Mouse (Mus musculus): ENCODE measurements around the gene Slc28a1.
A peak's percentile ranks its signal among the peaks of the same experiment; 100 is the strongest.
"Not testable (repeated sequence)": the region's sequence is repeated elsewhere in the genome, so short reads cannot be mapped to it uniquely, and the experiment has no call there.

Slc28a1 gene

GRCm38 (mm10) chr7:81164411-81164810 is 49.8 kb downstream of the Slc28a1 start:
- DNase-seq (ENCODE audit: extremely low read depth, low read depth): no peak

DNA sequence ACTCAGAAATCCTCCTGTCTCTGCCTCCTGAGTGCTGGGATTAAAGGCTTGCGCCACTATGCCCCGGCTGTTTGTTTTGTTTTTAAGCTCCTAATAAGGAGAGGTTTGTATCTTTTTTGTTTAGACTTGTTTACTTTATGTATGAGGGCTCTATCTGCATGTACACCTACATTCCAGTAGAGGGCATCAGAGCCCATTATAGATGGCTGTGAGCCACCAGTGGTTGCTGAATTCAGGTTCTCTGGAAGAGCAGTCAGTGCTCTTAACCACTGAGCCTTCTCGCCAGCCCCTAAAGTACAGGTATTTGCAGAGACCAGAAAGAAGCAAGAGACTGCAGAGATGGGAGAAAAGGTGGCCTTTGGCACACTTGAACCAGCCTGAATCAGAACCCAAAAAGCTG is 52.5 kb downstream of the Slc28a1 start:
- DNase-seq (ENCODE audit: extremely low read depth, low read depth): peak; percentile 28

DNA sequence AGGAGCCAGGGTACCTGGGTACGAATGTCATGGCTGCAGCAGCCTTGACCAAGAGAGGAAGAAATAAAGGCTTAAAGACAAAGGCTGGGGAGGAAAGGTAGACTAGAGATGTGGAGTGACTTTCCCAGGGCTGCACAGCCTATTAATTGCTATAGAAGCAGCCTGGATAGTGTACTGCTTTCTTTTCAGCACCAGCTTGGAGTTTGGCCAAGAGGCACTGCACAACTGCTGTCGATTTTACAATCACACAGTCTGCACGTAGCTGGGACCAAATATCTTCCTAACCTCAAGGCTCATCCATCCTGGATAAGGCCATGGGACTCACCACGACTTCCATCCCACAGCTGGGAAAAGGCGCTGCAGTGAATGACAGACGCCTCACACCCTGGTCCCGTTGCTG is 54.8 kb downstream of the Slc28a1 start:
- no peak for DNase-seq (ENCODE audit: extremely low read depth, low read depth)

GRCm38 (mm10) chr7:81173931-81174330 is 59.3 kb downstream of the Slc28a1 start:
- DNase-seq (ENCODE audit: extremely low read depth, low read depth): no peak

DNA sequence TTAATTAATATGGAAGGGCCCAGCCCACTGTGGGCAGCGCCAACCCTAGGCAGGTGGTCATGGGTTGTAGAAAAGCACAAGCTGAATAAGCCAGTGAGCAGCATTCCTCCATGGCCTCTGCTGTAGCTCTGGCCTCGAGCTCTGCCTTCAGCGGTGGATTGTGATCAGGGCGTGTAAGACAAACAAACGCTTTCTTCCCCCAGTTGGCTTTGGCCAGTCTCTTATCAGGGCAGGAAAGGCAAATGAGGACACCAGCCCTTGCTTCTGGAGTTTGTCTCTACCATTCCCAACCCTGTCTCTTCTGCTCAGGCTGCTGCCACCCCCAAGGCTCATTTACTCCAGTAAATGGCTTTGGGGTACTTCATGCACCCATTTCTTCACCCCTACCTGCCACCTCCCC is 60.1 kb downstream of the Slc28a1 start:
- DNase-seq (ENCODE audit: extremely low read depth, low read depth): no peak

DNA sequence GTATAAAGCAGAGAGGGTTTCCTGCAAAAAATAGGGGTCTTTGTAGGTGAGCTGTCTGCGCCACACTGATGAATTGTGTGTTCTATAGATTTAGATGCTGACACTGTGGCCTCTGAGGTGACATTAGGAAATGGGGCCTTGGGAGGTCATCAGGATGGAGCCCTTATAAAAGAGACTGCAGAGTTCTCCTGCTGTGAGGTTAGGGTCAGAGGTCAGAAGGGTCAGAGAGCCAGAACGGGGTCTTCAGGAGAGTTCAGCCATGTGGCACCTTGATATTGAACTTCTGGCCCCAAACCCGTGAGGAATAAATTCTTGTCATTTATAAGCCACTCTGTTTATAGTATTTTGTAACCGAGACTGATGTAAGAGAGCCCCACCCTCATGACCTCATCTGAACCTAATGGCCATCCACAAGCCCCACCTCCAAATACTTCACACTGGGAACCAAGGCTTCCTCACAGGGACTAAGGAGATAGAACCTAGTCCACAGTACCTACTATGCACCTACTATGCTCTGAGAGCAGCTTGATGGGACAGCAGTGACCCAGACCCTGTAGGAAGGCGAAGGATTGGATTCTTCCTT is 61.7 kb downstream of the Slc28a1 start:
- DNase-seq (ENCODE audit: extremely low read depth, low read depth): no peak

DNA sequence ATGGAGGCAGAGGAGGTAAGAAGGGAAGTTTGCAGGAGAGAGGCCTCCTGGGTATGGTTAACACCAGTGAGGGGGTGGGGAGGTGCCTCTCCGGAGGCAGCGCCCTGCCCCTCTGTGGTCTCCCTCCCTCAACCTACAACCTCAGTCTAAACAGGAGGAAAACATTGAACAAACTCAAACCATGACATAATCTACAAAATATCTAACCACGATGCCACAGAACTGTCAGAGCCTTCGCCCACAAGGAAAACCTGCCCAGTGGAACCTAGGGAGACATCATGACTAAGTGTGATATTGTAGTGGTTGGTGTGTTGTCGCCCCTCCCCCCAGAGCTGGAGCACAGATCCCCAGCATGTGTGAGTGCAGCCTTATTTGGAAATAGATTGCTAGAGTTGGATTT is 64.9 kb downstream of the Slc28a1 start:
- DNase-seq (ENCODE audit: extremely low read depth, low read depth): no peak

DNA sequence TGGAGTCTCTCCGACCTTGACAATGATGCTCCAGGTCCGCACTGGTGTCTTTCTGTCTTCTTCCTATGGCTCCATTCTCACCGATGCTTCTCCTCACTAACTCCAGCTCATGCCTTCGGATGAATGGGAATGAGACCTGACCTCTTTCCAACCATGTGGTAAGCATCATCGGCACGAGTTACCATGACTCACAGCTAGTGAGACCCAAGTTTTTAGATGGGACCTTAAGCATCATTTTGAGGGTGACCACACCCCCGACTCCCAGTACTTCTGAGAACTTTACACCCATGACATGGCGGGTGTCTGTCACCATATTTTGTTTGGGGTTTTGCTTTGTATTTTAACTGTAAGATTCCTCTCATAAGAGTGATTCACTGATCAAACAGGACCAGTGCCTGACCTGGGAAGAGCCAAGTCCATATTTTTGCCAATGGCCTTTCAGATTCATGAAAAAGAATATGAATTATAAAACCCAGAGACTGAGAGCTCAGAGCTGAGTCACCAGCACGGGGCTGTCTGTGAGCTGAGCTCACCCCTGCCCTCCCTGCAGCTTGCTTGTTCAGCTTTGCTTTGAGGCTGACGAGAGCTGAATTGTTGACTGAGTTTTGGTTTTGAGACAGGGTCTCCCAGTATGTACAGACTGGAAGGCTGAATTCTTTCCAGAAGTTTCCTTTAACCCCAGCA is 68.0 kb downstream of the Slc28a1 start:
- no peak for DNase-seq (ENCODE audit: extremely low read depth, low read depth)

GRCm38 (mm10) chr7:81183181-81183580 is 68.6 kb downstream of the Slc28a1 start:
- no peak for DNase-seq (ENCODE audit: extremely low read depth, low read depth)

GRCm38 (mm10) chr7:81184136-81184535 is 69.5 kb downstream of the Slc28a1 start:
- DNase-seq (ENCODE audit: extremely low read depth, low read depth): no peak

GRCm38 (mm10) chr7:81184651-81185050 is 70.1 kb downstream of the Slc28a1 start:
- no peak for DNase-seq (ENCODE audit: extremely low read depth, low read depth)

GRCm38 (mm10) chr7:81186036-81186435 is 71.4 kb downstream of the Slc28a1 start:
- not testable (repeated sequence) for DNase-seq (ENCODE audit: extremely low read depth, low read depth)

GRCm38 (mm10) chr7:81189180-81189579 is 74.6 kb downstream of the Slc28a1 start:
- no peak for DNase-seq (ENCODE audit: extremely low read depth, low read depth)

- peak; percentile 18 for DNase-seq (ENCODE audit: extremely low read depth, low read depth)
These were observed 80.9 kb downstream of the Slc28a1 start for GRCm38 (mm10) chr7:81195509-81195908.

- DNase-seq (ENCODE audit: extremely low read depth, low read depth): no peak
These were observed 82.2 kb downstream of the Slc28a1 start for GRCm38 (mm10) chr7:81196796-81197195.

- DNase-seq (ENCODE audit: extremely low read depth, low read depth): no peak
These were observed 83.9 kb downstream of the Slc28a1 start for GRCm38 (mm10) chr7:81198538-81198937.

- DNase-seq (ENCODE audit: extremely low read depth, low read depth): no peak
These were observed 84.5 kb downstream of the Slc28a1 start for GRCm38 (mm10) chr7:81199109-81199508.

DNA sequence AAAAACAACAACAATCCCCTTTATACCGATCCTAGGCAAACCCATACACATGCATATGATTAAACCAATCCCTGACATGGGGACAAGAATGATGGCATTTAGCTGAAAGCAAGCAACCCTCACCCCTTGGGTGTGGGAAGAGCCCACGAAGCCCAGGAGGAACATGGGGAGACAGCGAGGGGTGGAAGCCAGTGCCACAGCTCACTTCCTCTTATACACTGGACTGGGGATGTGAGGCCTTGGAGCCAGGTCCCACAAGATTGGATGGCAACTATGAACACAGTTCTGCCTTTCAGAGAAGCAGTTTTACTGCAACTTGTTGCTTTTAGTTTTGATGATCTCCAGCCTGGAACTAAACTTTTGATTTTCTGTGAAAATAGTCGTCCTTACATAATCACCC is 85.2 kb downstream of the Slc28a1 start:
- no peak for DNase-seq (ENCODE audit: extremely low read depth, low read depth)

- no peak for DNase-seq (ENCODE audit: extremely low read depth, low read depth)
These were observed 87.8 kb downstream of the Slc28a1 start for GRCm38 (mm10) chr7:81202389-81202788.

DNA sequence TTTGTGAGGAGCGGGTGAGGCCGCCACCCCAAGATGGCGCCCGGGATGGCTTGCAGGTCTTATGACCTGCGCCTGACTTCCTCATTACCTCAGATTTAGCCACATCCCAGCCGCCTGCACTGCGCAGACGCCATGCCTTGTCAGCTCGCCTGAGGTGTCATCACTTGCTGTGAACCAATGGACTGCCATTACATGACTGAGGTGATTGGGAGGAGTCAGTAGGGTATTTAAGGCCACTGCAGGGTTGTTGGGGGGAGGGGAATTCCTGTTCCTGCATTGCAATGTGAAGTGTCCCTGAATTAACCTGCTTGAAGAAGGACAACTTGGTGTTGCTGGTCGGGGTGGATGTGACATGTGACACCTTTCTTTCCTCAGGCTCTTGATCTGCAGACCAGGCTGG is 89.0 kb downstream of the Slc28a1 start:
- not testable (repeated sequence) for DNase-seq (ENCODE audit: extremely low read depth, low read depth)

DNA sequence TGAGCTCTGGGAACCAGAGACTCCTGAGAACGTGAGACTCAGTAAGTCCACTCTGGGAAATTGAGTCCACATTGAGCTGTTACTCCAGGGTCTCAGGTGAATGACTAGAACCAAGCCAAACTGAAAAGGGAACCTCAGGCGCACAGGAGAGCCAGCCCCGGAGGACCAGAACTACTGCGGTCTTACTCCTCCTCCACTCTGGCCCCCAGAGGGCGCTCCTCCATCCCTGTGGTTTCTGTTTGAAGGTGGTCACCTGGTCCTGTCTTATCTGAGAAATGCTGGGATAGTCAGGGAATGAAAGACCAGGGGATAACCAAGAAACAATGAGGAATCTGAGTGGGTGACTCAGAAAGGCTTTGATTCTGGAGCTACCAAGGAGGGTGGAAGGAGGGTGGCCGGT is 94.3 kb downstream of the Slc28a1 start:
- DNase-seq (ENCODE audit: extremely low read depth, low read depth): no peak

DNA sequence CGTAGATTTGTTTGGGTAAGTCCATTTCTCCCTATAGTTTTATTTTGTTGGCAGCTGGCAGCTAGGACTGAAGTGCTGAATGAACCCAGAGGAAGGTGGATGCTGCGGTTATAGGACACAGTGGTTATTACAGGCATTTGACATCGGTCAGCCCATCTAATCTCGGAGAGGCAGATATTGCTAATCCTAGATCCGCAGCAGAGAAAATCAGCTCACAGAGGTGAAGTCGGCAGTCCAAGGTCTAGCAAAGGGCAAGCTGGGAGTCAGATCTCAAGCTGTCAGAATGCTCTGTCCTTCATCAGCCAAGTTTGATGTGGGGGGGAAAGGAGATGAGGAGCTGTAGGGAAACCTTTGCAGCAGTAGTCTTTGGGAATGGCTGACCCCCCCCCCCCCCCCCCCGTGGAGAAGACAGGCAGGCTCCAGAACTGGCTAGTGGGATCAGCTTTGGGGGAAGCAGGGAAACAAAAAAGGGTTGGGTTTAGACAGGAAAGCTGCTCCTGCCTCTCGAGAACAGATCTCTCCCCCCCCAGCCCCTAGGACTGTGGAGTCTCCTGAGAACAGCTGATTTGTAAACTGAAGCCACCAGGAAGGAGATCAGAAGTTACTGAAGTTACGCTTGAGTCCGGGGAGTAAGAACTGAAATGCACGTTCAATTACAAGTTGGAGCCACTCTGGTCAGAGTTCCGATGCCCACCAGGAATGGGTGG is 95.5 kb downstream of the Slc28a1 start:
- no peak for DNase-seq (ENCODE audit: extremely low read depth, low read depth)

DNA sequence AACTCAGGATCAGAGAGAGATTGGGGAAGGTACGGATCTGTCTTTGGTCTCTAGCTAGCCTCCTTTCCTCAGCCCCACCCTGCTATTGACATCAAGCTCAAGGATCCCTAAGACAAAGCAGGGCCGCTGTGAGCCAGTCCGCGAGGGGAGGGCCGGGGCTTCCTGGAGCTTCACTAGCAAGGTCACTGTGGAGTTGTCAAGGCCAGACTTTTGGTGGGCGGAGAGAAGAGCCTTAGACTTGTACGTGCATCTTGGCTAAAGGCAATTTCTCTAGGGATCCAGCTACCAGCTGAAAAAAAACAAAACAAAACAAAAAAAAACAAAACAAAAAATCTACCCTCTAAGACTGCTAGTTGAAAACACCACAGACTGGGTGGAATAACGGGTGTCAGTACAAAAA is 97.2 kb downstream of the Slc28a1 start:
- DNase-seq (ENCODE audit: extremely low read depth, low read depth): no peak

Measured in MEL-GATA-1-ER (cell line).